Mouse (Mus musculus) heart, postnatal 10 days (tissue): ENCODE results near the gene Gria1. TPM values are rescaled to one million over a fixed set of nuclear protein-coding genes. Genes with fewer than 3 reads are reported as not detected.

Experiments used
- DNase-seq, 2 experiments: peaks; one replicate each; pipeline ENCODE4 v3.0.0; 2021
- intact Hi-C: fragments of 180-260 bp; cut with DNase I; formaldehyde crosslinking; loops from one replicate; pipeline ENCODE4 v1.15.1; 2025
- total RNA-seq, 2 experiments: library from RNA; stranded (reverse); gene quantifications; 2 replicates each; pipeline ENCODE4 v1.2.3; 2021

The Gria1 gene
- total RNA-seq, 2 experiments from 2014 or later: 0.36 to 0.55 TPM

DNA sequence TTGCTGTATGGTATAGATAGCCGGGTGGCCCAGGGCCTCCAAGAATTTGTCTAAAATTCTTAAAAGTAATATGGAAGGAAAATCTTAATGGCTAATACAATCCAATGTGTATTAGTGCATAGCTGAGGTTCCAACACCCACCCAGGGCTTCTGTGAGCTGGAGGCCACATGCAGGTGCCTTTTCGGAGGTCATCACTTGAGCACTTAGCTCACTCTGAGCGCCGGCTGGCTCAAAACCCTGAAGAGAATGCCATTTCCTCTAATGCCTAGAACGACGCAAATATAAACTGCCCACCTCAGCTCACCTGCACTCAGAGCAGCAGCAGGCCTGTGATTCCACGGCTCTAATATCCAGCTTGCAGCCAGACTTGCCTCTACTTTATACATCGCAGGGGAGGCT is 148.9 kb downstream of the Gria1 start:
- intact Hi-C loops: no loop called here

GRCm38 (mm10) chr11:57162931-57163330 is 151.7 kb downstream of the Gria1 start:
- intact Hi-C loops: no loop called here
- no peak for DNase-seq

More for the DNA sequence above, 148.9 kb downstream of the Gria1 start:
- no peak for DNase-seq

- DNase-seq: no peak
- intact Hi-C loops: no loop called here
Observed at GRCm38 (mm10) chr11:57170058-57170457, 158.9 kb downstream of the Gria1 start.

DNA sequence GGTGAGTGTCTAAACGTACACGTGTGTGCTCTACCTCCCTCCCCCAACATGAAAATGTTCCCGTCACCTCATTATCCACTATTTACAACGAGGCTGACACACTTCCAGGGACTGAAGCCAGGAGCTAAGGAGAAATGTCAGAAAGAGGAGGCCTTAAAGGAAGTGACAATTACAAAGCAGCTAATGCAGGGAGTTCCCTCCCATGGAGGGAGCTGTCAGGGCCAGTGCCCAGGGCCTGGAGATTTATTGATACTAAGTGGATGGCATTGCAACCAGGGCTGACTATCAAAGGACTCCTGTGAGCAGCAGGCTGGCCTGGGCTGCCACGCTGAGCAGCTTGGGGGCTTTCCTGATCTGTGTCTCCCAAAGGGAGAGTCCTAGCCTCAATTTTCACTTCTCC is 163.0 kb downstream of the Gria1 start:
- no peak for DNase-seq
- intact Hi-C loops: no loop called here

- DNase-seq: no peak
- intact Hi-C loops: no loop called here
Observed at GRCm38 (mm10) chr11:57176552-57176951, 165.4 kb downstream of the Gria1 start.

DNA sequence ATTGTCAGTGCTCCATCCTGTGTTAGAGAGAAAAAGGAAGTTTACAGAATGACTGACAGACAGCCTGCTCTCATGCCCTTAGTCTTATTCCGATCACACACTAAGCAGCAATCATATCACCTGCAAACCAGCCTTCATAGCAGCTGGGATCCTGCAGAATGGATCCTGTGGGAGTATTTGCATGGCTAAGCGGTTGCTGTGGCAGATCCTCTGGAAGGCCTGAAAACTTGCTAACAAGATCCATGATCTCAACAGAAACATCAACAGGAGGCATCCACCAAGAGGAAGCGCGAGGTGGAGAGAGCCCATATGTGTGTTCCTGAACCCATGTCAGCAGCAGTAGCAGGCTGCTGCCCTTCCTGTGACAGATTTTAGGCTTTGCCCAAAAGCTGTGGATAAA is 173.0 kb downstream of the Gria1 start:
- DNase-seq: no peak
- intact Hi-C loops: no loop called here

- no peak for DNase-seq
- intact Hi-C loops: no loop called here
Observed at GRCm38 (mm10) chr11:57185110-57185509, 173.9 kb downstream of the Gria1 start.

GRCm38 (mm10) chr11:57189391-57189790 is 178.2 kb downstream of the Gria1 start:
- DNase-seq: no peak
- intact Hi-C loops: no loop called here

DNA sequence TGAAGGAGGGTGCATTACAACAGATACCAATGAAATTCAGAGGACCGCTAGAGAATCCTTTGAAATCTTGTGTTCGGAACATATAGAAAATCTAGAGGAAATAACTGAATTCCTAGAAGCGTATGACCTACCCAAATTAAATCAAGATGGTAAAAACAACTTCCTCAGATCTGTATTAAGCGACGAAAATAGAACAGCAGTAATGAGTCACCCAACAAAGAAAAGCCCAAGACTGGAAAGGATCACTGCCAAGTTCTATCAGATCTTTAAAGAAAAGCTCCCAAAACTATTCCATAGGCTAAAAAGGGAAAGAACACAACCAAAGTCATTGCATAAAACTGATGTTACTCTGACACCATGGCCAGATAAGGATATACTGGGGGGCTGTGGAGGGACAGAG is 183.6 kb downstream of the Gria1 start:
- no peak for DNase-seq
- intact Hi-C loops: no loop called here

- intact Hi-C loops: no loop called here
- peak; percentile 32 to 49 for DNase-seq
Observed at GRCm38 (mm10) chr11:57201245-57201976, 190.2 kb downstream of the Gria1 start.

GRCm38 (mm10) chr11:57204371-57204770 is 193.2 kb downstream of the Gria1 start:
- peak; percentile 13 to 33 for DNase-seq
- intact Hi-C loops: no loop called here

DNA sequence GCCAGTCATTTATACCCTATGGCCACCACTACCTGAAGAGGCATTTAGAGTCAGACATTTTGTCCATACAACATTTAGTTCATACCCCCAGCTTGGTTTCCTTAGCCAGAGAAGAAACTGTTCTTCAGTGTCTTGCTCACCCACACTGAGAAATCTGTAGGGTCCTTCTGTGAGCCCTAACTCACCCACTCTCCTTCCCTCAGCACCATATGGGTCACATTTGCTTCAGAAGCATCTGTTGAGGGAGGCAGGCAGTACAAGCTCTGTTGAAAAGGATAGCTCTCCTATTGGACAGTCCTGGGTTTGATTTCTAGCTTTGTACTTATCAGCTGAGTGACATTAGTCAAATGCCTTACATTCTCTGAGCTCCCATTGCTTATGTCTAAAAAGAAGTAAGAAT is 196.1 kb downstream of the Gria1 start:
- intact Hi-C loops: no loop called here
- DNase-seq: no peak

DNA sequence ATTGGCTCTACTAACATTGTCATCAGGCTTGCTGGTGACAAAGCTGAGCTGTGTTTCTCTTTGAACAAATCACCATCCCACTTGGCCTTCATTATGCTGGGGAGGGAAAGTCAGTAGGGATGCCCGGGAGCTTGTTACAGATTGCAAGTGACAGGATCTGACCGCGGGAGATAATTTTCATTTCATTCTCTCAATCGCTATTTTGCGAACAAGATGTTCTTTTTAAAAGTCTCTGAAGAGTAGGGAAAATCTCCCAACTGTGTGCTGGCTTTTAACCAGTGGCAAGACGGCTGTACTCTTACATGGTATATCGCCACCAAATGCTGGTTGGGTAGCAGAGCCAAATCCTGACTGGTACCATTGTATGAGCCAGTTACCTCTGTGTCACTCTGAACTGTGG is 202.9 kb downstream of the Gria1 start:
- intact Hi-C loops: no loop called here
- DNase-seq: no peak

DNA sequence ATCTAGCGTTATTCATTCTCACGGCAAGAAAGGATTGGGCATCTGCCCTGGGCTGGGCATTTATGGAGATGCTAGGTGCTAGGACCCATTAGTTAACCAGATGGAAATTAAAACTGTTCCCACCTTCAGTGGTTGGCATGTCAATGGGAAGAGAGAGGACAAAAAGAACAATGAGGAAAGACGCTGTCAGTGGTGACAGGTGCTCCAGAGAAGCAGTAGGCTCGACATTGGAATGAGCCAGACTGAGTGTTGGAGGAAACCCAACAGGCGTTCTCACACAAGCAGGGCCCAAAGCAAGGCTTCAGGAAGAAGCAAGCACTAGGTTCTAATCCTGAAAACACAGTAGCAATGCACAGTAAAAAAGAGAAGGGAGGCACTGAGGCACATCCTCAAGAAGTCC is 203.4 kb downstream of the Gria1 start:
- no peak for DNase-seq
- intact Hi-C loops: no loop called here

GRCm38 (mm10) chr11:57222797-57223569 is 211.8 kb downstream of the Gria1 start:
- intact Hi-C loops: no loop called here
- no peak for DNase-seq

GRCm38 (mm10) chr11:57235446-57235845 is 224.3 kb downstream of the Gria1 start:
- no peak for DNase-seq
- intact Hi-C loops: no loop called here

DNA sequence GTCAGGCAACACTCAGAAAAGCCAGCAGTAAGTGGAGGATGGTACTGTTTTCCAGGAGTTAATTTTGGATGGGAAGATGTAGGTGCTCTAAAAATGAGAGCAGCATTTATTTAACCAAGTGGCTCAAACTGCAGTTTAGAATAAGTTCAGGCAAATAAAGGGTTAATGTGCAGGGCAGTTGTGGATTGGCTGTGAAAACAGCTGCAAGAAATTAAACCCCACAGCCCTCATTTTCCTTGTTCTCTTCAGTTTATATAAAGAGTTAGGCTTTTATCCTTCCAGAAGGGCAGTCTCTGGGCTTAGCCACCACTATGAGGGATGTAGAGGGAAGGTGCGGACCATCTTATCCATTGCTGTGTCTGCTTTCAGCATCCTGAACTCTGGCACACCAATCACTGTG is 225.2 kb downstream of the Gria1 start:
- DNase-seq: no peak
- intact Hi-C loops: no loop called here

DNA sequence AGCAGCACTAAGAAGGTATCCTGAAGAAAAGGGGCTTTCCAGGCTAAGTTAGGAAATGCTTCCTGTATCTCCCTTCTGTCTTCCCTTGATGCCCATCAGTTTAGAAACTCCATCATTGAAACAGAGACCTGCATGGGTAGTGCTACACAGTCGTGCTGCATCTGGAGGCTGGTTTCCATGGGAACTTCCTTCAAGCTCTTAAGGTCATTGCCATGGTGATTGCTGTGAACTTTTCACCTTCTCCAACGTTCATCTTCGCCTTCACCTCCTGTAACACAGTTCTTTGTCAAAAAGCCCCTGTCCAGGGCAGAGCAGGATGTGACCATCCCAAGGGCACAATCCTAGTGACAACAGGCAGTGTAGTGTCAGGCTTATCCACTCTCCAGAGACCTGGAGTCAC is 228.6 kb downstream of the Gria1 start:
- intact Hi-C loops: no loop called here
- no peak for DNase-seq

DNA sequence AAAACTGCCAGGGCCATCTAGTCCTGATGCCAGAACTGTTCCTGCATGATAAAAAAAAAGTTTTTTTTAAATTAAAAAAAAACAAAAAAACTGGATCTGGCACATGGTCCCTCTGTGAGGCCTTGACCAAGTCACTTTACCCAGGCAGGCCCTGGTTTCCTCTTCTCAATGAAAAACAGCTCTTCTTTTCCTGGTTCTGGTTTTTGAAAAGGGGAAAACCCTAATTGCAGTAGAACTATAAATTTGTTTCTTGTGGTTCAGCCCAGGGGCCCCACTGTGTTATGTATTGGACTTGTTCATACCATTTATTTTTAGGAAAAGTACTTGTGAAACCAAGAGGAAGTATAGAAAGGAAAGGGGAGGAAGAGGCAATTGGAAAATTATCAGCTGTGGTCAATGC is 232.6 kb downstream of the Gria1 start:
- intact Hi-C loops: no loop called here
- DNase-seq: no peak

DNA sequence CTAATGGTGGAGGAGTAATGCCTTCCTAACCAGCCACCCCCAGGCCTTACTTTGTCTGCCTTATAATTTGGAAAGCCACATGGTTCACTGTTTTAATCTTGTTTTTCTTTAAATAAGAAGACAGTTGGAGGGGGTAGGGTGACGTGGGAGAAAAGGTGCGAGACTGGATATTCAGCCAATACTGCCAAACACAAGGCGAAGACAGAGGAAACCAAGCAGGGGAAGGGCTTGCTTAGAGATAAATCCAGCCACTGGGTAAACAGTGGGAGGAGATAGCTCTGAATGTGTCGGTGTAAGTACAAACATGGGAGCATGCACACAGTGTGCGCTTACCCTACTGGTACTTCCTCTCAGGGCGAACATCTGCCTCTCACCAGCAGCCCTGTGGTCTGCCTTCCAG is 233.4 kb downstream of the Gria1 start:
- DNase-seq: no peak
- intact Hi-C loops: no loop called here

GRCm38 (mm10) chr11:57248870-57249269 is 237.7 kb downstream of the Gria1 start:
- DNase-seq: no peak
- intact Hi-C loops: no loop called here

DNA sequence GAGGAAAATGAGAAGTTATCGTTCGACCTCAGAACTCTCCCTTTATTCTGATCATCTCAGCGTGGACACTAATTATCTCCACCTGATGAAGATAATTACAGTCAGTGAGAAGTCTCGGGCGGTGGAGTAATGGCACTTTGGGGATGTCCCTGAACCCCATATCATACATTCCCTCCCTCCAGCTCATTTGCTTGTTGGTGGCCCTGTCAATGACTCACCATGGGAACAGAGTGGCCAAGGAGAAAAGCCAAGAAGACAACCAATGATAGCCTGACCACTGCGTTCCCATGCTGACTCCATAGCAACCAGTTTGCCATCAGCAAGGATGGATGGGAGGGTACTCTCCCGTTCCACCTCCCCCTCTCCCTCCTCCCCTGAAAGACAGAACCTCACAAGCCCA is 238.9 kb downstream of the Gria1 start:
- DNase-seq: no peak
- intact Hi-C loops: no loop called here
